Mouse (Mus musculus): ENCODE measurements around the gene Crybg1. TPM values are rescaled to one million over a fixed set of nuclear protein-coding genes. Genes with fewer than 3 reads are reported as not detected.

Crybg1 gene
- polyA plus RNA-seq, 1 experiment from 2014 or later, result 0.14 TPM

DNA sequence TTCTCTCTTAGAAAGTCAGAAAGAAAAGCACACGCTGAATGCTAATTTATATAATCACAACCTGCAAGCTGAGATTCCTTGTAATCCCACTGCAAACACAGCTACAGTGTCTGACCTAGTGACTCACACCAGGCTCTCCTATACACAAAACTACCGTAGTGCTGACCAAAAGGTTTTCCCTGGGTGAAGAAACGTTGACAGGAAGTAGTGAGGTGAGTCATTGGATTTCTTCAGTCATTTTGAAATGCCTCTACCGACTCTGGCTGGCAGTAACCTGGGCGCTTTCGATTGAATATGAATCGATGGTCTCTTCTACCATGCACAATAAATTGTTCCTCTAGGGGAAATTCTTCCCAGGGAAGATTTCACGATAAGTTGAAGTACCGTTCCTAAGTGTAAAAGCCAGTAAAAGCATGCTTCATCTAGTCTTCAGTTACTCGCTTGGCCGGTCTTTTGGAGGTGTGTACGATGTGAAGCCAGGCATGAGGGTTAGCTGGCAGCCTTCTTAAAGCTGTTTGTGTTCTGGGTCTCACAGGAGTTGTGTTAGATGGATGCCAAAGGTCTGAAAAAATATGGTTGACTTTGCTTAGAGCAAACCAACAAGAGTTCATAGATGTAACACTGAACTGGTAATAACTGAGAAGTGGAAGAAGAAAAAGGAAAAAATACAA lies 36.5 kb downstream of the Crybg1 start:
- Histone ChIP-seq H3K4me3 (ENCODE audit: low read depth, low read length) (no peak overlapping the region), H3K4me2 (ENCODE audit: low read length) (no peak overlapping the region), H3K27ac (ENCODE audit: low read length) (no peak overlapping the region), H3K4me1 (ENCODE audit: control insufficient read depth, insufficient read depth, low read length) (no peaks in the 10 kb centered on the region), H3K9ac (ENCODE audit: low read depth, low read length) (no peak overlapping the region), H3K9me3 (replicated peaks; ENCODE audit: control insufficient read depth, low read length, poor library complexity, severe bottlenecking) (no peaks in the 10 kb centered on the region), H3K27me3 (ENCODE audit: control insufficient read depth, insufficient read depth, low read depth, low read length) (no peaks in the 10 kb centered on the region), H3K36me3 (ENCODE audit: control insufficient read depth, insufficient read depth, low read length) (no peaks in the 10 kb centered on the region)
- no peak for ATAC-seq
- WGBS, result 79% methylated on average over 12 of the region's 12 CpGs

GRCm38 (mm10) chr10:44111168-44111567 lies 37.5 kb downstream of the Crybg1 start:
- Histone ChIP-seq H3K4me3 (ENCODE audit: low read depth, low read length) (no peak overlapping the region), H3K4me1 (ENCODE audit: control insufficient read depth, insufficient read depth, low read length) (no peaks in the 10 kb centered on the region), H3K9ac (ENCODE audit: low read depth, low read length) (no peak overlapping the region), H3K27me3 (ENCODE audit: control insufficient read depth, insufficient read depth, low read depth, low read length) (no peaks in the 10 kb centered on the region), H3K4me2 (ENCODE audit: low read length) (no peak overlapping the region), H3K9me3 (replicated peaks; ENCODE audit: control insufficient read depth, low read length, poor library complexity, severe bottlenecking) (no peaks in the 10 kb centered on the region), H3K27ac (ENCODE audit: low read length) (no peak overlapping the region), H3K36me3 (ENCODE audit: control insufficient read depth, insufficient read depth, low read length) (no peaks in the 10 kb centered on the region)
- no peak for ATAC-seq
- WGBS, result 93% methylated on average over 10 of the region's 10 CpGs

- no peaks in the 10 kb centered on the region for H3K9me3 ChIP-seq (replicated peaks; ENCODE audit: control insufficient read depth, low read length, poor library complexity, severe bottlenecking)
- ATAC-seq, result 0 out of 2 replicates have a peak, but pooled peaks have one; percentile 21
- no peak overlapping the region for H3K27ac ChIP-seq (ENCODE audit: low read length)
- no peak overlapping the region for H3K4me2 ChIP-seq (ENCODE audit: low read length)
- H3K4me1 ChIP-seq (ENCODE audit: control insufficient read depth, insufficient read depth, low read length), result no peaks in the 10 kb centered on the region
- H3K9ac ChIP-seq (ENCODE audit: low read depth, low read length), result no peak overlapping the region
- no peaks in the 10 kb centered on the region for H3K27me3 ChIP-seq (ENCODE audit: control insufficient read depth, insufficient read depth, low read depth, low read length)
- H3K4me3 ChIP-seq (ENCODE audit: low read depth, low read length), result no peak overlapping the region
- no peaks in the 10 kb centered on the region for H3K36me3 ChIP-seq (ENCODE audit: control insufficient read depth, insufficient read depth, low read length)
Observed at GRCm38 (mm10) chr10:44110460-44110859, 38.2 kb downstream of the Crybg1 start.

GRCm38 (mm10) chr10:44094794-44095193 lies 53.9 kb downstream of the Crybg1 start:
- H3K9ac ChIP-seq (ENCODE audit: low read depth, low read length), result no peak overlapping the region
- H3K4me3 ChIP-seq (ENCODE audit: low read depth, low read length), result no peak overlapping the region
- no peak overlapping the region for H3K4me2 ChIP-seq (ENCODE audit: low read length)
- no peak overlapping the region for H3K27ac ChIP-seq (ENCODE audit: low read length)
- 80% methylated on average over 2 of the region's 2 CpGs for WGBS
- H3K27me3 ChIP-seq (ENCODE audit: control insufficient read depth, insufficient read depth, low read depth, low read length), result no peaks in the 10 kb centered on the region
- H3K4me1 ChIP-seq (ENCODE audit: control insufficient read depth, insufficient read depth, low read length), result no peaks in the 10 kb centered on the region
- H3K36me3 ChIP-seq (ENCODE audit: control insufficient read depth, insufficient read depth, low read length), result no peaks in the 10 kb centered on the region
- ATAC-seq, result no peak
- H3K9me3 ChIP-seq (replicated peaks; ENCODE audit: control insufficient read depth, low read length, poor library complexity, severe bottlenecking), result peaks cover 8% of the 10 kb centered on the region; the same call in 1 of the 2 replicates

DNA sequence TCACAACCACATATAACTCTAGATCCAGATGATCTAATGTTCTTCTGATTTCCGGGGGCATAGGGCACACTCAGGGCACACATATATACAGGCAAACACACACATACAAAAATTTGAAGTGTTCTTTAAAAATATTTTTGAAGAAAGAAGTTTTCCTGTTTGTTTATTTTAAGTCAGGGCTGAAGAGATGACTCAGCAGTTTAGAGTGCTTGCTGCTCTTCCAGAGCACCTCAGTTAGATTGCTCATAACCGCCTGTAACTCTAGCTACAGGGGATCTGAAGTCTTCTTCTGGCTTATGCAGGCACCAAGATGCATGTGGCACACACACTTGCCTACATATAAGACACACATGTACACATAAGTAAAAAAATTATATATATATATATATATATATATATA lies 56.9 kb downstream of the Crybg1 start:
- H3K9ac ChIP-seq (ENCODE audit: low read depth, low read length), result no peak overlapping the region
- H3K36me3 ChIP-seq (ENCODE audit: control insufficient read depth, insufficient read depth, low read length), result no peaks in the 10 kb centered on the region
- peaks cover 8% of the 10 kb centered on the region; the same call in 1 of the 2 replicates for H3K9me3 ChIP-seq (replicated peaks; ENCODE audit: control insufficient read depth, low read length, poor library complexity, severe bottlenecking)
- H3K27ac ChIP-seq (ENCODE audit: low read length), result no peak overlapping the region
- H3K4me2 ChIP-seq (ENCODE audit: low read length), result no peak overlapping the region
- H3K4me1 ChIP-seq (ENCODE audit: control insufficient read depth, insufficient read depth, low read length), result no peaks in the 10 kb centered on the region
- no peak overlapping the region for H3K4me3 ChIP-seq (ENCODE audit: low read depth, low read length)
- H3K27me3 ChIP-seq (ENCODE audit: control insufficient read depth, insufficient read depth, low read depth, low read length), result no peaks in the 10 kb centered on the region
- WGBS, result 95% methylated on average over 2 of the region's 2 CpGs
- no peak for ATAC-seq

DNA sequence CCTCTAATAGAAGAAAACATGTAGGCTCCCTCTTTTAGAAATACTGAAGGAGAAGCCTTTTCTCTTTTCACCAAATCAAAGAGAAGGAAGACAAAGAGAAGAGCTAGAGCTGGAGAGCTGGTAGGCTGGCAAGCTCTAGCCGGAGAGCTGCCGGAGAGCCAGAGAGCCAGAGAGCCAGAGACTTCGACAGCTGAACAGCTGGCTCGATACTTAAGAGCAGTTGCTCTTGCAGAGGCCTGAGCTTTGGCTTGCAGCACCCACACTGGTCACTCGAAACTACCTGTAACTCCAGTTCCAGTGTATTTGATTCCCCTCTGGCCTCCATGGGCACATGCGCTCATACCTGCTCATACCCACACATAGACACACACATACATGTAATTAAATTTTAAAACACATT lies 68.3 kb downstream of the Crybg1 start:
- H3K36me3 ChIP-seq (ENCODE audit: control insufficient read depth, insufficient read depth, low read length), result no peaks in the 10 kb centered on the region
- no peak for ATAC-seq
- no peaks in the 10 kb centered on the region for H3K9me3 ChIP-seq (replicated peaks; ENCODE audit: control insufficient read depth, low read length, poor library complexity, severe bottlenecking)
- H3K4me1 ChIP-seq (ENCODE audit: control insufficient read depth, insufficient read depth, low read length), result no peaks in the 10 kb centered on the region
- no peak overlapping the region for H3K27ac ChIP-seq (ENCODE audit: low read length)
- no peak overlapping the region for H3K4me2 ChIP-seq (ENCODE audit: low read length)
- no peak overlapping the region for H3K4me3 ChIP-seq (ENCODE audit: low read depth, low read length)
- no peaks in the 10 kb centered on the region for H3K27me3 ChIP-seq (ENCODE audit: control insufficient read depth, insufficient read depth, low read depth, low read length)
- H3K9ac ChIP-seq (ENCODE audit: low read depth, low read length), result no peak overlapping the region
- 71% methylated on average over 6 of the region's 6 CpGs for WGBS

DNA sequence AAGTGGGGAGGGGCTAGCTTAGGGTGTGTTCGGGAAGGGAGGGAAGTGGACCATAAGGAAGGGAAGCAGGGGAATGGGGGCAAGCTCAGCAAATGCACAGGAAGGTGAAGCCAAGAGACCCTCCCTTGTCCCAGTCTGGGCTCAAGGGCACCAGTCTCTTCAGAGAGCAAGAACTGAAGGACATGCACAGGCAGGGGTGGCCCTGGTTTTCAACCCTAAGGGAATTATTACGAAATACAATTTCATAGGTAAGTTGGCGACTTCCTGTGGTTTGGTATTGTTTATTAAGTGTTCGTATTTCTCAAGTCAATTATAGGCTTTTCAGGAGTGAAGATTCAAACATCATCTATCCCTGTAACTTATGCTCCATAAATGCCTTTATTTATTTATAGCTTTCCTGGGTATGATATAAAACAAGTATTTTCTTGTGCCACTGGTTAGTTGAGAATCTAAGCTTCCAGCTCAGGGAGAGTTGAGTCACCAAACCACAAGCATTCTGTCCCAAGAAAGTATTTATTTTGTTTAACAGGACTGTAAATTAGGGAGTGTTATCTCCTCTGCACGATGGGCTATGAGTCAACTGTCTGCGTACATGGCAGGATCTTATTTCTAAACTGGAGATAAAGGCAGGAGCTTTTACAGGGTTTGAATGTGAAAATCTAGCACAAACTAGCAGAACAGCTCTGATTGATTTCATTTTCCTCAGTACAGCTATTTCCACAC lies 69.7 kb downstream of the Crybg1 start:
- 85% methylated on average over 6 of the region's 6 CpGs for WGBS
- H3K4me1 ChIP-seq (ENCODE audit: control insufficient read depth, insufficient read depth, low read length), result no peaks in the 10 kb centered on the region
- no peak for ATAC-seq

GRCm38 (mm10) chr10:44071095-44071494 lies 77.6 kb downstream of the Crybg1 start:
- WGBS, result 4% methylated on average over 4 of the region's 4 CpGs
- ATAC-seq, result peak; percentile 91
- Histone ChIP-seq H3K27ac (ENCODE audit: low read length) (no peak overlapping the region), H3K27me3 (ENCODE audit: control insufficient read depth, insufficient read depth, low read depth, low read length) (no peaks in the 10 kb centered on the region), H3K9ac (ENCODE audit: low read depth, low read length) (no peak overlapping the region), H3K4me2 (ENCODE audit: low read length) (no peak overlapping the region), H3K9me3 (replicated peaks; ENCODE audit: control insufficient read depth, low read length, poor library complexity, severe bottlenecking) (no peaks in the 10 kb centered on the region), H3K4me1 (ENCODE audit: control insufficient read depth, insufficient read depth, low read length) (no peaks in the 10 kb centered on the region), H3K4me3 (ENCODE audit: low read depth, low read length) (no peak overlapping the region), H3K36me3 (ENCODE audit: control insufficient read depth, insufficient read depth, low read length) (no peaks in the 10 kb centered on the region)

More for the DNA sequence above, 69.7 kb downstream of the Crybg1 start:
- H3K9ac ChIP-seq (ENCODE audit: low read depth, low read length), result no peak overlapping the region
- H3K9me3 ChIP-seq (replicated peaks; ENCODE audit: control insufficient read depth, low read length, poor library complexity, severe bottlenecking), result no peaks in the 10 kb centered on the region
- no peaks in the 10 kb centered on the region for H3K27me3 ChIP-seq (ENCODE audit: control insufficient read depth, insufficient read depth, low read depth, low read length)
- no peak overlapping the region for H3K4me2 ChIP-seq (ENCODE audit: low read length)
- no peaks in the 10 kb centered on the region for H3K36me3 ChIP-seq (ENCODE audit: control insufficient read depth, insufficient read depth, low read length)
- no peak overlapping the region for H3K27ac ChIP-seq (ENCODE audit: low read length)
- H3K4me3 ChIP-seq (ENCODE audit: low read depth, low read length), result no peak overlapping the region

- H3K27me3 ChIP-seq (ENCODE audit: control insufficient read depth, insufficient read depth, low read depth, low read length), result no peaks in the 10 kb centered on the region
- H3K9ac ChIP-seq (ENCODE audit: low read depth, low read length), result no peak overlapping the region
- no peak overlapping the region for H3K4me2 ChIP-seq (ENCODE audit: low read length)
- no peak overlapping the region for H3K4me3 ChIP-seq (ENCODE audit: low read depth, low read length)
- ATAC-seq, result no peak
- H3K4me1 ChIP-seq (ENCODE audit: control insufficient read depth, insufficient read depth, low read length), result no peaks in the 10 kb centered on the region
- no peaks in the 10 kb centered on the region for H3K9me3 ChIP-seq (replicated peaks; ENCODE audit: control insufficient read depth, low read length, poor library complexity, severe bottlenecking)
- H3K27ac ChIP-seq (ENCODE audit: low read length), result no peak overlapping the region
- WGBS, result 82% methylated on average over 7 of the region's 7 CpGs
- H3K36me3 ChIP-seq (ENCODE audit: control insufficient read depth, insufficient read depth, low read length), result no peaks in the 10 kb centered on the region
Observed at GRCm38 (mm10) chr10:44069131-44069530, 79.5 kb downstream of the Crybg1 start.

All from midbrain, embryonic 16.5 days (tissue).